19 mouse cellular contexts compared by ENCODE assay signal in genomic region chr1:79982678-79983280, GRCm38 (mm10).
DNase-seq lines count a peak whose midpoint lies in the region; ATAC-seq lines count a peak whose summit lies in the region.
"Had no signal": no experiment of that assay in that cellular context is flagged by ENCODE, and none has a peak within 500 bp of the region (broad histone marks: within the 10 kb centered on the region; RNA-seq: fewer than 3 reads in every experiment).

No protein-coding gene starts in this region.

- intact Hi-C loops in left cerebral cortex, postnatal 36 days (cut with DNase I), result no loop called here

- H3K4me3 ChIP-seq in embryonic facial prominence, embryonic 11.5 days (ENCODE audit: low read depth, low read length), result no peak overlapping the region
- no peak overlapping the region for H3K4me3 ChIP-seq in limb, embryonic 10.5 days
- H3K4me3 ChIP-seq: forebrain, embryonic 15.5 days; heart, embryonic 13.5 days; hindbrain, embryonic 13.5 days; liver, embryonic 13.5 days; stomach, embryonic 15.5 days had no signal

- no peak overlapping the region for H3K9ac ChIP-seq in embryonic facial prominence, embryonic 11.5 days (replicated peaks; ENCODE audit: low read length)
- H3K9ac ChIP-seq: forebrain, embryonic 15.5 days; heart, embryonic 13.5 days; hindbrain, embryonic 13.5 days; liver, embryonic 13.5 days; stomach, embryonic 15.5 days had no signal

- H3K4me2 ChIP-seq in embryonic facial prominence, embryonic 11.5 days (ENCODE audit: low read depth, low read length), result no peak overlapping the region
- H3K4me2 ChIP-seq: forebrain, embryonic 15.5 days; heart, embryonic 13.5 days; hindbrain, embryonic 13.5 days; liver, embryonic 13.5 days; stomach, embryonic 15.5 days had no signal

- no peak overlapping the region for H3K27ac ChIP-seq in embryonic facial prominence, embryonic 11.5 days (replicated peaks; ENCODE audit: low read depth, low read length)
- peak overlapping the region; percentile 59 for H3K27ac ChIP-seq in limb, embryonic 10.5 days
- H3K27ac ChIP-seq: forebrain, embryonic 15.5 days; heart, embryonic 13.5 days; hindbrain, embryonic 13.5 days; kidney, postnatal 0 days; liver, embryonic 13.5 days; stomach, embryonic 15.5 days had no signal

- no peaks in the 10 kb centered on the region for H3K27me3 ChIP-seq in embryonic facial prominence, embryonic 11.5 days (ENCODE audit: control insufficient read depth, insufficient read depth, low read length)
- H3K27me3 ChIP-seq in limb, embryonic 10.5 days (ENCODE audit: low read depth, poor library complexity, severe bottlenecking), result no peaks in the 10 kb centered on the region
- H3K27me3 ChIP-seq: forebrain, embryonic 15.5 days; heart, embryonic 13.5 days; hindbrain, embryonic 13.5 days; liver, embryonic 13.5 days; stomach, embryonic 15.5 days had no signal

- no peaks in the 10 kb centered on the region for H3K9me3 ChIP-seq in embryonic facial prominence, embryonic 11.5 days (replicated peaks; ENCODE audit: control insufficient read depth, low read length)
- no peaks in the 10 kb centered on the region for H3K9me3 ChIP-seq in limb, embryonic 10.5 days (replicated peaks)
- H3K9me3 ChIP-seq: forebrain, embryonic 15.5 days; heart, embryonic 13.5 days; hindbrain, embryonic 13.5 days; liver, embryonic 13.5 days; stomach, embryonic 15.5 days had no signal

- WGBS in embryonic facial prominence, embryonic 11.5 days, result 41% methylated on average over 13 of the region's 13 CpGs
- 45% methylated on average over 13 of the region's 13 CpGs for WGBS in limb, embryonic 10.5 days

- peak; percentile 59; the same call in 1 of the 2 replicates for ATAC-seq in embryonic facial prominence, embryonic 11.5 days (replicated peaks; ENCODE audit: insufficient number of reproducible peaks, low FRiP score, low TSS enrichment, low read depth)
- ATAC-seq: forebrain, embryonic 15.5 days had no signal

- peak; percentile 3 for DNase-seq in kidney, adult 18-20 months
- no peak for DNase-seq in kidney, postnatal 4 days
- DNase-seq in embryo, embryonic 10 days (ENCODE audit: low spot score), result peak; percentile 62
- DNase-seq in embryonic facial prominence, embryonic 11.5 days (ENCODE audit: low spot score), result peak; percentile 69
- peak; percentile 64 for DNase-seq in limb, embryonic 10.5 days (ENCODE audit: low spot score)
- DNase-seq in left cerebral cortex, postnatal 36 days (ENCODE audit: low spot score in 2 of 2), result no peak
- no peak for DNase-seq in thymus, postnatal 25 days
- DNase-seq: cerebellum, adult 11 months; cerebellum, postnatal 25 days; gastrocnemius, postnatal 36 days; liver, embryonic 13.5 days; right cerebral cortex, adult 18-20 months; spleen, adult 18-20 months; thymus, postnatal 36 days had no signal

- no peaks in the 10 kb centered on the region for H3K36me3 ChIP-seq in embryonic facial prominence, embryonic 11.5 days (replicated peaks; ENCODE audit: control insufficient read depth, insufficient read depth, low read depth, low read length)
- no peaks in the 10 kb centered on the region for H3K36me3 ChIP-seq in limb, embryonic 10.5 days
- H3K36me3 ChIP-seq: forebrain, embryonic 15.5 days; heart, embryonic 13.5 days; hindbrain, embryonic 13.5 days; liver, embryonic 13.5 days; stomach, embryonic 15.5 days had no signal

- H3K4me1 ChIP-seq in embryonic facial prominence, embryonic 11.5 days (ENCODE audit: control insufficient read depth, insufficient read depth, low read length), result no peaks in the 10 kb centered on the region
- H3K4me1 ChIP-seq in limb, embryonic 10.5 days, result peaks cover 40% of the 10 kb centered on the region
- H3K4me1 ChIP-seq: forebrain, embryonic 15.5 days; hindbrain, embryonic 13.5 days; liver, embryonic 13.5 days; stomach, embryonic 15.5 days had no signal

Comparison
In these comparisons a context has a peak if more than half of its experiments do, and no peak if none do; other contexts are left out.
1. DNase-seq: peak in kidney, adult 18-20 months (single experiment), embryo, embryonic 10 days (single experiment), embryonic facial prominence, embryonic 11.5 days (single experiment) and limb, embryonic 10.5 days (single experiment); none in kidney, postnatal 4 days (0 of 2), left cerebral cortex, postnatal 36 days (0 of 2) and thymus, postnatal 25 days (single experiment).